Mouse (Mus musculus) frontal cortex, adult (tissue): ENCODE measurements at regions not wholly inside any gene's neighbourhood (a gene's known extent, or its start where the extent isn't known, plus 50 kb on each side); places are given as distances from the start of the nearest gene placed in this dataset.

Experiments used
- ATAC-seq: cut with Nextera tagmentation; 2 replicates; pipeline ENCODE4 v1.9.2; 2017; ENCODE audit warnings: mild to moderate bottlenecking, moderate library complexity, mixed read lengths; ENCODE audit not compliant: low TSS enrichment

DNA sequence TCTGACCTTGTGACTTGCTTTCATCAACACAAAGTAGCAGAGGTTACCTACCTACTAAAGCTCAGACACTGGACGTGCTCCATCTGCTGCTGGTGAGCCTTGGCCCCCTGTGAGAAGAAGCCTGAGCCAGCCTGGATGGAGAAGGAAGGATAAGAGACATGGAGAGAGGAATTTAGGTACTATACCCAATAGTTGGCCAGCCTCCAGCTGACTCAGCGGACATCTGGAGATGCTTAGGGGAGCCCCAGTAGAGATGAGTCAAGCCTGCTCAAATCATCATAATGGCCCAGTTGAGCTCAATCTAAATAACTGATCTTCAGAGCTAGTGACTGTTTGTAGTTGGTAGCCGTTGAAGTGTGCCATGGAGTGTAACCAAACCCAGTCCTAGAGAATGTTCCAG is 53.7 kb upstream of the Ripply2 start:
- ATAC-seq, result peak; percentile 90

DNA sequence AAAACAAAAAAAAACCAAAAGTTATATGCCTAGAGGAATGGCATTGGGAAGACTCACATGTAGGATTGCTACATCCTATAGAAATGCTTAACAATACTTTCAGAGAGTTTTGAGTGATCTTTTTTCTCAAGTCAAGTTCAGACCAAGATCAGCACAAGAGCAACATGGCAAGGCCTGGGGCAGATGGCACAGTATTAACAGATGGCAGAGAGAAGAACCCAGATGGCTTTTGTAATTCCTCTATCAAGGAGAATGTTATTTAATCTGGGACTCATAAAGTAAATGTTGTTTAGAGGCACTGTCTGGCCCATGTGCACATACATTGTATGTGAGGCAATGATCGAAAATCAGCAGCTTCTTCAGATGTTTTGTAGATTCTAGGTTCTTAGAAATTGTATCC is 58.3 kb upstream of the Ripply2 start:
- ATAC-seq, result no peak

GRCm38 (mm10) chr9:86955720-86956119 is 59.6 kb upstream of the Ripply2 start:
- peak; percentile 38; the same call in 1 of the 2 replicates for ATAC-seq

DNA sequence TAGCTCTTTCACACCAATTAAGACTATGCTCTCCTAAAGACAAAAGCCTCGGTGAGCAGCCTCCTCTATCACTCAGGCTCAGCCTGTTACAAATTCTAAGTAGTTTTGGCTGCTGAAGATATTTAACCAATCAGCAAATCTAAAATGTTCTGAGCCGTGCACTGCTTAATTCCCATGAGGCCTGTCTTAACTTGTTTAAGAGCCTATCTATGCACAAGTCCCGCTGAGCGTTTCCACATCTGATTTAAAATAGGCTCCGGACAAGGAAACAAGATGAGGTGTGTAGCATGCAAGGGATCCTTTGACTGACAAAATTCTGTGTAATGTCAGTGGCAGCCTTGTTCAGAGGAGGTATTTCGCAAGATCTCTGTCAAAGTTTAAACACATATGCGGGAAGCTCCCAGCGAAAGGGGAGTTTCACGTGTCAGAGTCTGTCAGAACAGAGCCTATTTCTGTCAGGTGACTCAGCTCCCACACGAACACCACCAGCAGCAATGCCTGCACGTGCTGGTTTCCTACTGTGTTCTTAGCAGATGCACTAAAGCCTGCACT is 63.3 kb upstream of the Ripply2 start:
- peak; percentile 57 for ATAC-seq

GRCm38 (mm10) chr9:86949885-86950284 is 65.5 kb upstream of the Ripply2 start:
- no peak for ATAC-seq

GRCm38 (mm10) chr9:86931196-86931595 is 50.7 kb upstream of the Snap91 start:
- no peak for ATAC-seq
